Mouse (Mus musculus) small intestine, adult 2 months (tissue): ENCODE measurements around the gene Rhbdl1. TPM values are rescaled to one million over a fixed set of nuclear protein-coding genes. Genes with fewer than 3 reads are reported as not detected.
A peak's percentile ranks its signal among the peaks of the same experiment; 100 is the strongest.

Source experiments
- H3K27ac ChIP-seq: fragments of 200-500 bp; 2 replicates; pipeline ENCODE4 v1.5.1; 2012; ENCODE audit warnings: low read depth, low read length, control low read depth, inconsistent platforms; ENCODE audit not compliant: insufficient read depth
- H3K27me3 ChIP-seq: fragments of 200-500 bp; 2 replicates; pipeline ENCODE4 v1.6.1; 2012; ENCODE audit warnings: mild to moderate bottlenecking, moderate library complexity, low read length, inconsistent platforms; ENCODE audit not compliant: control insufficient read depth, insufficient read depth
- H3K36me3 ChIP-seq: fragments of 200-500 bp; 2 replicates; pipeline ENCODE4 v1.6.1; 2012; ENCODE audit warnings: mild to moderate bottlenecking, low read length, control low read depth, inconsistent platforms; ENCODE audit not compliant: control insufficient read depth, insufficient read depth
- H3K4me1 ChIP-seq: fragments of 200-500 bp; 2 replicates; pipeline ENCODE4 v1.6.1; 2012; ENCODE audit warnings: low read length, inconsistent platforms, mixed read lengths; ENCODE audit not compliant: control insufficient read depth, insufficient read depth, insufficient read length
- H3K4me3 ChIP-seq: fragments of 200-500 bp; 2 replicates; pipeline ENCODE4 v1.5.1; 2012; ENCODE audit warnings: low read depth, mild to moderate bottlenecking, control low read depth, inconsistent platforms, low read length, moderate library complexity
- CTCF ChIP-seq: fragments of 200-500 bp; IDR thresholded peaks from 2 replicates; pipeline ENCODE4 v1.5.1; 2012; ENCODE audit warnings: low read depth, mild to moderate bottlenecking, control low read depth, inconsistent platforms, low read length, moderate library complexity, mixed read lengths; ENCODE audit not compliant: insufficient replicate concordance, insufficient read length; ENCODE audit errors: extremely low read depth
- POLR2A ChIP-seq: fragments of 200-500 bp; IDR thresholded peaks from 2 replicates; pipeline ENCODE4 v1.6.1; 2012; ENCODE audit warnings: low read depth, mild to moderate bottlenecking, control low read depth, inconsistent platforms, low read length, moderate library complexity
- WGBS: fragments of 180-500 bp; shearing (Covaris S2); methylation state at CpG from one replicate; pipeline ENCODE4 v1.1.7; 2018; 5-methylcytosine and 5-hydroxymethylcytosine counted together
- polyA plus RNA-seq: library from polyadenylated mRNA; depleted of rRNA; stranded (reverse); fragments of >200 nt; gene quantifications from 2 replicates; pipeline ENCODE4 v1.2.3, GENCODE M21; 2012

Gene Rhbdl1
- polyA plus RNA-seq, 1 experiment, result 10.6 TPM

DNA sequence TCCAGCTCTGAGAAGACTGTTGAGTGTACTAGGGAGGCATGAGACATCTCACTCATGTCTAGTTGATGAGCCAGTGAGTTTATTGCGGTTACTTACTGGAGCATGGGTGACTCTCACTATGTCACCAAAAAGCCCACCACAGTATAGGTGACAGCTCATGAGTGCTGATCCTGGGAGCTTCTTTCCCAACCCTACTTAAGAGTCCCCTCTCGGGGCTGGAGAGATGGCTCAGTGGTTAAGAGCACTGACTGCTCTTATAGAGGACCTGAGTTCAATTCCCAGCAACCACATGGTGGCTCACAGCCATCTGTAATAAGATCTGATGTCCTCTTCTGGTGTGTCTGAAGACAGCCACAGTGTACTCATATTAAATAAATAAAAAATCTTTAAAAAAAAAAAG is 32.9 kb upstream of the Rhbdl1 start:
- no peaks in the 10 kb centered on the region for H3K27me3 ChIP-seq
- H3K4me3 ChIP-seq, result no peak overlapping the region
- TF ChIP-seq POLR2A, result no peak
- TF ChIP-seq CTCF, result no peak
- no peaks in the 10 kb centered on the region for H3K36me3 ChIP-seq
- no peak overlapping the region for H3K27ac ChIP-seq
- peaks cover 20% of the 10 kb centered on the region for H3K4me1 ChIP-seq
- 90% methylated on average over 2 of the region's 2 CpGs for WGBS

DNA sequence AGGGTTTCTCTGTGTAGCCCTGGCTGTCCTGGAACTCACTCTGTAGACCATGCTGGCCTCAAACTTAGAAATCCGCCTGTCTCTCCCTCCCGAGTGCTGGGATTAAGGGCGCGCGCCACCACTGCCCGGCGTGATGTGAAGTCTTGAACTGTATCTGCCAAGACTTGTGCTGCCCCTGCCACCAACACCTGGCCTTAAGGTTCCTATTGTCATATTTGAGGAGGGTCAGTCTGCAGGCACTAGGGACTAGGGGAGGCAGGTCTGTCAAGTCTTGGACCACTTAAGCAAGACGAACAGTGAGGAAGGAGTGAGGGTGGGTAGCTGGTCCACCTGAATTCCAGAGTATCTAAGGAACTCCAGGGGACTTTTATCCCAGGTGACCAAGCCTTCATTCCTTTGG is 32.4 kb upstream of the Rhbdl1 start:
- H3K4me1 ChIP-seq, result peaks cover 25% of the 10 kb centered on the region
- no peak overlapping the region for H3K27ac ChIP-seq
- no peak for TF ChIP-seq POLR2A
- no peak overlapping the region for H3K4me3 ChIP-seq
- WGBS, result 86% methylated on average over 8 of the region's 8 CpGs
- no peaks in the 10 kb centered on the region for H3K27me3 ChIP-seq
- H3K36me3 ChIP-seq, result no peaks in the 10 kb centered on the region

DNA sequence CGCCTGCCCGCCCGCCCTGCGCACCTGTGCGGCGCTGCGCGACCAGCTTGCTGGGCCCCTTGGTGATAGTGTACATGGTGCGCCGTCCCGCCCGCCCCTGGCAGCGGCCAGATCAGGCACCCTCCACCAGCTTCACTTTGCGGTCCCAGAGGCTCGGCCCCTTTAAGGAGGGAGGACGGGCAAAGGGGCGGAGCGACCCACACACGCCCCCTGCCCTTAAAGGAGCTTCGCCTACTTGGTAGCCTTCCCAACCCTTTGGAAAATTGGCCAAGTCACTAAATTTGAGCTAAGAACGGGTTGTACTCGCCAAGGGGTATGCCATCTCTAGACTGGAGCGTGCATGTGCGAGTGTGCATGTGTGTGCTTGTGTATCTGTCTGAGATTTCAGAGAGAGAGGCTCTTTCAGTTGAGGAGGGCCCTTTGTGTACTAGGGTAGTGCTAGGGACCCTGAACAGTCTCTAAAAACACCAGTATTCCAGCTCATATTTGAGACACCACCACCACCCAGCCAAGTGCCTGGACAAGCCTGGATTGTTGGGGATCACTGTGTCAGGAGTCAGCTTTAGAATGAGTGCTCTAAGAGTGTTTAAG is 31.6 kb upstream of the Rhbdl1 start, which contains the start of gene Mcrip2:
Mcrip2 (minus strand) TSS at position 164 of the 591 bp plus-strand sequence.
- H3K36me3 ChIP-seq, result no peaks in the 10 kb centered on the region
- peak within 1 kb of the TSS; percentile 90 for H3K4me3 ChIP-seq

DNA sequence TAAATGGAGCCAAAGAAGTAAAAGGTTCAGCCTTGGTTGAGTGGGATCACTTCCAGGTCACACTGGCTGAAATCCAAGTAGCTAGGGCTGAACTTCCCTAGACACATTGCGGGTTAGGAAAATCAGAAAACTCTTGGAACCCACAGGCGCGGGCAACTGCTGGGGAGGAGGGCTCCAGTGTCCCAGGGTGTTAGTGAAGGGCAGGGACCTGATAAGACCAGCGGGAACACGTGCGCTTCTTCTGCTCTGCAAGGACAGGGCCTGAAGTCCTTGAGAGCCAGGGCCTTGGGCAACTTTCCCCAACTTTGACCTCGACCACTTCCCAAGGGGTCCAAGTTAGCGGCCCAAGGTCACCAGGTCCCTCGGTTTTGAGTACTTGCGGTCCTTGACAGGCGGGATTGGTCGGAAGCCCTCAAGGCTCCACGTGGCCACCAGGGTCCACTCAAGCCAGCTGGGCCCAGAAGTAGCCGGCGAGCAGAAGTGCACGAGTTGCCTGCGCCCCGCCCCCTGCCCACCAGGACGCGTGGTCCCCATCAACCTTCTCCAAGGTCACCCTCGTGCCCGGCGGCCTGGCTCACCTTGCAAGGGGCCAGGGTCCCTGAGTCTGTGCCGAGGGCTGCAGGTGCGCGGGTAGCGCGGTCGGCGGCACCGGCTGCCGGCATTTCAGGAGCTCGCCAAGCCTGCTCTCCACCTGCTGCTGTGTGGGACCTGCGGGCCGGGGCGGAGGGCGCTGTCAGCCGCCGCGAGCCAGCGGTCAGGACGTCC is 30.9 kb upstream of the Rhbdl1 start:
- H3K27ac ChIP-seq, result peak overlapping the region; percentile 64
- peaks cover 34% of the 10 kb centered on the region for H3K4me1 ChIP-seq
- peak overlapping the region; percentile 90 for H3K4me3 ChIP-seq
- no peaks in the 10 kb centered on the region for H3K27me3 ChIP-seq
- TF ChIP-seq CTCF (no peak), POLR2A (no peak)
- 1% methylated on average over 42 of the region's 42 CpGs for WGBS
- H3K36me3 ChIP-seq, result no peaks in the 10 kb centered on the region

More for the DNA sequence above, 31.6 kb upstream of the Rhbdl1 start, which contains the start of gene Mcrip2:
- H3K27ac ChIP-seq, result peak within 1 kb of the TSS; percentile 64
- TF ChIP-seq CTCF (no peak), POLR2A (peak; percentile 68)
- peaks cover 31% of the 10 kb centered on the region for H3K4me1 ChIP-seq
- H3K27me3 ChIP-seq, result no peaks in the 10 kb centered on the region
- WGBS, result under 1% methylated on average over 24 of the region's 24 CpGs

DNA sequence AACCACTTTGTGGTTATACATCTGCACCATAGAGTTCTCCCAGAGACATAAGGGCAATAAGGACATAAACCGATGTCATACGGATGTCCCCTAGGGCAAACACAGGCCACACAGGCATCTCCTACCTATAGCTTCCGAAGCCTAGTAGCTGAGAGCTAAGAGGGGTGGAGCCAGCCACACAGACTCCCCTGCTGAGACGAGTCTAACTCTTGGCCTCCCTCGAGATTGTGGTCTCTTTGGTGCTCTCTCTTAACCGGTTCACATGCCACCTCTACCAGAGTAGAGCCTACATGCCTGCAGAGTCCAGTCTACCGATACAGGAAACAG is 30.4 kb upstream of the Rhbdl1 start:
- H3K4me3 ChIP-seq, result peak overlapping the region; percentile 90
- peak overlapping the region; percentile 64 for H3K27ac ChIP-seq
- TF ChIP-seq CTCF, result no peak
- TF ChIP-seq POLR2A, result no peak
- H3K36me3 ChIP-seq, result no peaks in the 10 kb centered on the region
- H3K27me3 ChIP-seq, result no peaks in the 10 kb centered on the region
- peaks cover 34% of the 10 kb centered on the region for H3K4me1 ChIP-seq
- 7% methylated on average over 7 of the region's 7 CpGs for WGBS

DNA sequence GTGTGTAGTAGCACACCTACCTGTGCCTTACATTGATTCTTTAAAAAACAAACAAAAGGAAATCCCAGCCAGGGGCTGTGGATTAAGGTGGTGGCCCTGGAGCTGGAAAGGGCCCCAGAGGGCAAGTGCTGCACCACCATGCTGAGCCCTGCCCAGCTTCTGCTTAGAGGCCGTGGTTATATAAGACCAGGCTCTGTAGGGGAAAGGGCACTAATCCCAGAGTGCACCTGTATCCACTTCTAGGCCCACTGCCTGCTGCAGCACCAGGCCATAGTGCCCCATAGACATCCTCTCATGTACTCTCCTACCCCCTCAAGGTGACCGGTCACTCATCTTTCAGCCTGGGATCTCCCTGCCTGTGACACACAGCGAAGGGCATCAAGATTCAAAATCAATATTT is 29.1 kb upstream of the Rhbdl1 start:
- H3K27ac ChIP-seq, result no peak overlapping the region
- peaks cover 39% of the 10 kb centered on the region for H3K4me1 ChIP-seq
- H3K4me3 ChIP-seq, result no peak overlapping the region
- H3K27me3 ChIP-seq, result no peaks in the 10 kb centered on the region
- no peak for TF ChIP-seq CTCF
- TF ChIP-seq POLR2A, result no peak
- no peaks in the 10 kb centered on the region for H3K36me3 ChIP-seq
- 74% methylated on average over 3 of the region's 3 CpGs for WGBS

DNA sequence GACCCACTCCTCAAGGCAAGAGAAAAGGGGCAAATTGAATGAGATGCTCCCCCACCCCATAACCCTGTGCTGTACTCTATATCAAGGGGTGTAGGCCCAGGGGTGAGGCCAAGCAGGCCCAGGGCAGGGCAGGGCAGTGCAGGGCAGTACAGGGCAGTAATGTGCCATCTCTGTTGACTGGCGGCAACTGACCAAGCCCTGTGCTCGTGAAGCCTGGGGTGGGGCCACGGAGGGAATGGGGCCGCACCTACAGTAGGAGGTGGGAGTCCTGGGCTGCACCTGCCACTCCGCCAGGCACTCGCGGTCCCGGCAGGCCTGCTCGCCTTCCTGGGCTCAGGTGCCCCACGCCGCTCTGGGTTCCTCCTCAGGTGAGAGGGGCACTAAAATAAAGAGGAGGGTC is 28.2 kb upstream of the Rhbdl1 start:
- peaks cover 45% of the 10 kb centered on the region for H3K4me1 ChIP-seq
- H3K27me3 ChIP-seq, result no peaks in the 10 kb centered on the region
- H3K36me3 ChIP-seq, result no peaks in the 10 kb centered on the region
- H3K27ac ChIP-seq, result peak overlapping the region; percentile 44; the same call in 1 of the 2 replicates
- TF ChIP-seq POLR2A (peak; percentile 26; the same call in 1 of the 2 replicates), CTCF (no peak)
- H3K4me3 ChIP-seq, result peak overlapping the region; percentile 39
- 43% methylated on average over 11 of the region's 11 CpGs for WGBS

DNA sequence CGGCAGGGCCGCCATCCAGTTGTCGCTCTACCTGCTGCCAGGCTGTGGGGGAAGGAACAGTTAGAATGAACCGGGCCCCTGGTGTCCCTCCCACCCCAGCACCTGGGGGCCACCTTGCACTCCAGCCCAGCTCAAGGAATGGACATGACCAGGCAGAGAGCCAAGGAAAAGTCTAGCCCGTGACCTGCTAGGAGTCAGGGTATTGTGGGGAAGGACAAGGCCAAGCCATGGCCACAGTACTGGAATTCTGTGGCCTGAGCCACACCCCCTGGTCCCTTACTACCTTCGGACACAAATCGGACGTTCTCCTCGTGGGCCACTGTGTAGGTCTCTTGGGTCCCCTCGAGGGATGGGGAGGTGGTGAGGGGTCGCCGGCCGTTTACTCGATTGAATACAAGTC is 27.2 kb upstream of the Rhbdl1 start:
- Histone ChIP-seq H3K4me1 (peaks cover 45% of the 10 kb centered on the region), H3K4me3 (no peak overlapping the region), H3K27ac (peak overlapping the region; percentile 44), H3K27me3 (no peaks in the 10 kb centered on the region), H3K36me3 (no peaks in the 10 kb centered on the region)
- WGBS, result 77% methylated on average over 14 of the region's 14 CpGs
- TF ChIP-seq POLR2A (no peak), CTCF (no peak)
